In the genomic region with DNA sequence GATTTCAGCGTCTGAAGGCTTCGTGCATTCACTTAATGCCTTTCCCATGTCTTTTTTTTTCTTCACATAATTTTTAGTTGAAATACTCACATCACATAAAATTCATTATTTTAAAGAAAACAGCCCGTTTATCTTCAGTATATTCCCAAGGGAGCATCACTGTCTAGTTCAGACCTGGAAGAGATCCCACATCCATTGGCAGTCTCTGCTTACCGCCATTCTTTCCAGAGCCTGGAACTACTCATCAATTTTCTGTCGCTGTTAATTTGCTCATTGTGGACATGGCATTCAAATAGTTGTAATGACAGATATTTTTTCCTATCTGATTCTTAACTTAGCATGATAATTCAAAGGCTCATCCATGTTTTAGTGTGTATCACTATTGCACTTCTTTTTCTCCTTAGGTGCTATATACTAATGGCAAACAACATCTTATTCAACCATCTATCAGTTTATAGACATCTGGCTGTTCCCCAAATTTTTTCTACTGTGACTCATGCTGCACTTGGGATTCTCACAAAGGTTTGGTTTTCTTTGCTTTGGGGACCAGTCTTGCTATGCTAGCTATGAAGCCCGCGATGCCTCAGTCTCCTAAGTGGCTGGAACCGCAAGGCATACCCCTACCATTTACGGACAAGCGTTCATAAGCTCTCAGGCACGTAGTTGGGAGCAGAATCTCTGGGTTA, we compare ENCODE assay signal across 24 mouse cellular contexts.
A peak's percentile ranks its signal among the peaks of the same experiment; 100 is the strongest.
DNase-seq lines count a peak whose midpoint lies in the region; TF ChIP-seq lines count a peak whose summit lies in the region.
"Had no signal": no experiment of that assay in that cellular context is flagged by ENCODE, and none has a peak within 500 bp of the region (broad histone marks: within the 10 kb centered on the region; RNA-seq: fewer than 3 reads in every experiment).

No protein-coding gene starts in this region.

- peaks cover 2% of the 10 kb centered on the region; the same call in 1 of the 2 replicates for H3K4me1 ChIP-seq in embryonic fibroblast, embryonic 13.5 days (ENCODE audit: control insufficient read depth, insufficient read depth, low read length)
- H3K4me1 ChIP-seq: embryonic facial prominence, embryonic 15.5 days; forebrain, embryonic 15.5 days; limb, embryonic 12.5 days; liver, embryonic 13.5 days had no signal

- intact Hi-C loops in gastrocnemius, adult 2 months (cut with DNase I), result loop anchor here (5.0 kb wide), 1 partner anchor 43 kb away; no protein-coding TSS in a partner anchor

- H3K4me3 ChIP-seq in layer of hippocampus, adult 2 months, result no peak overlapping the region
- H3K4me3 ChIP-seq in embryonic fibroblast, embryonic 13.5 days (ENCODE audit: insufficient read depth, low read length), result no peak overlapping the region
- no peak overlapping the region for H3K4me3 ChIP-seq in gastrocnemius, adult 2 months
- H3K4me3 ChIP-seq: embryonic facial prominence, embryonic 15.5 days; forebrain, embryonic 15.5 days; limb, embryonic 12.5 days; liver, embryonic 13.5 days had no signal

- no peak for TF ChIP-seq POLR2A in embryonic fibroblast, embryonic 13.5 days (IDR thresholded peaks at IDR 0.05; ENCODE audit: low read depth, low read length)

- TF ChIP-seq CTCF in layer of hippocampus, adult 2 months (conservative IDR thresholded peaks at IDR 0.05), result no peak
- TF ChIP-seq CTCF in embryonic fibroblast, embryonic 13.5 days (IDR thresholded peaks at IDR 0.05; ENCODE audit: borderline replicate concordance, insufficient read depth, low read length), result no peak
- no peak for TF ChIP-seq CTCF in gastrocnemius, adult 2 months (IDR thresholded peaks at IDR 0.05)

- H3K27ac ChIP-seq in layer of hippocampus, adult 2 months, result no peak overlapping the region
- peak overlapping the region; percentile 87 for H3K27ac ChIP-seq in embryonic fibroblast, embryonic 13.5 days (ENCODE audit: insufficient read depth, low read length)
- H3K27ac ChIP-seq in gastrocnemius, adult 2 months, result no peak overlapping the region
- H3K27ac ChIP-seq: embryonic facial prominence, embryonic 15.5 days; forebrain, embryonic 15.5 days; kidney, postnatal 0 days; limb, embryonic 12.5 days; liver, embryonic 13.5 days had no signal

- peak; percentile 41 to 44 for DNase-seq in cerebellum, postnatal 10 days
- DNase-seq in cerebellum, postnatal 25 days, result no peak
- DNase-seq in layer of hippocampus, adult 2 months (ENCODE audit: low spot score in 2 of 2), result peak; percentile 21 to 23
- no peak for DNase-seq in layer of hippocampus, adult 8-10 months (ENCODE audit: low spot score in 2 of 2)
- DNase-seq in Muller cell, postnatal 12 days (ENCODE audit: inconsistent ontology term), result peak; percentile 90
- DNase-seq in gastrocnemius, adult 2 months, result no peak
- DNase-seq: adrenal gland, adult 2 months; cerebellum, adult 11 months; cerebellum, adult 9-10 months; gastrocnemius, postnatal 10 days; heart, postnatal 14 days; layer of hippocampus, adult 9-11 months; liver, embryonic 13.5 days; lung, adult 18-20 months; lung, postnatal 14 days; midbrain, embryonic 14.5 days; retina, postnatal 1 day; right cerebral cortex, postnatal 14 days; thymus, postnatal 4 days had no signal

Comparison
In these comparisons a context has a peak if more than half of its experiments do, and no peak if none do; other contexts are left out.
1. DNase-seq: peak in cerebellum, postnatal 10 days (2 of 2), layer of hippocampus, adult 2 months (2 of 2) and Muller cell, postnatal 12 days (single experiment); none in cerebellum, postnatal 25 days (0 of 2), layer of hippocampus, adult 8-10 months (0 of 2) and gastrocnemius, adult 2 months (single experiment).